Mouse (Mus musculus) liver, postnatal 0 days (tissue): ENCODE data around the gene Hs3st2.
"Not testable (repeated sequence)": the region's sequence is repeated elsewhere in the genome, so short reads cannot be mapped to it uniquely, and the experiment has no call there.

Experiments
- CTCF ChIP-seq: sonication (generic); IDR thresholded peaks from 2 replicates; pipeline ENCODE4 v1.5.1; 2016; ENCODE audit warnings: antibody characterized with exemption, low read depth
- EP300 ChIP-seq: IDR thresholded peaks from 2 replicates; pipeline ENCODE4 v1.6.1; 2016; ENCODE audit warnings: antibody characterized with exemption, low read depth, mild to moderate bottlenecking

DNA sequence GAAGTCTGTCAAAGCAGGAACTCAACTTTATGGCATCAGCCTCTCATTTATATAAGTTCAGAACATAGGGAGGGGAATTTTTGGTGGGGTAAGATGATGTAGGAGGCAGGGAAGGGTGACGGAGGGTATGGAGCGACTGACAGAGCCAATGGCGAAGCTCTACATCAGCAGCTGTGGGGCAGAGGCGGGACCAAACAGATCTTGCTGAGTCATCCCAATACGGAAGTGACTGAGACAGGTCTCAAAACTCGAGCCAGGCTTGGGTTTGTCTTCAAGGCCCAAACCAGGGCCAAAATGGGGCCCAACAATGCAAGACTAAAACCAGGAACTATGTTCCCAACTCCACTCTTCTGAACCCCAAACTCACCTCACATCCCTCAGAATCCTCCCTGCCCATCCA is 30.2 kb upstream of the Hs3st2 start:
- TF ChIP-seq CTCF, EP300: not testable (repeated sequence)
